Mouse (Mus musculus) forebrain, embryonic 13.5 days (tissue): ENCODE results near the gene Sec61a1. TPM values are rescaled to one million over a fixed set of nuclear protein-coding genes. Genes with fewer than 3 reads are reported as not detected.

Experiments
- ATAC-seq: fragments of 200-750 bp; cut with Nextera tagmentation; 2 replicates; pipeline ENCODE4 v1.8.0; 2017
- H3K27ac ChIP-seq: fragments of 300-500 bp; sonication (generic); 2 replicates; pipeline ENCODE4 v1.5.1; 2015; ENCODE audit warnings: inconsistent platforms, mild to moderate bottlenecking, moderate library complexity
- H3K27me3 ChIP-seq: fragments of 300-500 bp; sonication (generic); 2 replicates; pipeline ENCODE4 v1.6.1; 2015; ENCODE audit warnings: mild to moderate bottlenecking, inconsistent platforms
- H3K36me3 ChIP-seq: fragments of 300-500 bp; sonication (generic); 2 replicates; pipeline ENCODE4 v1.6.1; 2015; ENCODE audit warnings: mild to moderate bottlenecking, inconsistent platforms; ENCODE audit not compliant: poor library complexity, severe bottlenecking
- H3K4me1 ChIP-seq: fragments of 300-500 bp; sonication (generic); 2 replicates; pipeline ENCODE4 v1.6.1; 2015; ENCODE audit warnings: inconsistent platforms
- H3K4me2 ChIP-seq: fragments of 300-500 bp; sonication (generic); 2 replicates; pipeline ENCODE4 v1.6.1; 2015; ENCODE audit warnings: inconsistent platforms, mild to moderate bottlenecking, moderate library complexity
- H3K4me3 ChIP-seq: fragments of 300-500 bp; sonication (generic); 2 replicates; pipeline ENCODE4 v1.5.1; 2015; ENCODE audit warnings: mild to moderate bottlenecking, inconsistent platforms
- H3K9ac ChIP-seq: fragments of 300-500 bp; sonication (generic); 2 replicates; pipeline ENCODE4 v1.6.1; 2015; ENCODE audit warnings: mild to moderate bottlenecking, inconsistent platforms
- H3K9me3 ChIP-seq: fragments of 300-500 bp; sonication (generic); replicated peaks from 2 replicates; pipeline ENCODE4 v1.6.1; 2016; ENCODE audit warnings: inconsistent platforms
- WGBS: fragments of 180-500 bp; shearing (Covaris S2); methylation state at CpG from one replicate; pipeline ENCODE4 v1.1.7; 2015; 5-methylcytosine and 5-hydroxymethylcytosine counted together
- polyA plus RNA-seq: library from polyadenylated mRNA; unstranded; fragments of >200 nt; fragmentation: Nextera tagmentation; extraction: Ambion mirVana; gene quantifications from 2 replicates; pipeline ENCODE4 v1.2.1, GENCODE M21; 2015

The Sec61a1 gene
- polyA plus RNA-seq, 1 experiment from 2014 or later, result 153 TPM

GRCm38 (mm10) chr6:88514546-88514945, 4.2 kb downstream of the Sec61a1 start:
- Histone ChIP-seq H3K4me3 (no peak overlapping the region), H3K4me1 (peaks cover 22% of the 10 kb centered on the region), H3K9me3 (no peaks in the 10 kb centered on the region), H3K36me3 (peaks cover 69% of the 10 kb centered on the region), H3K9ac (no peak overlapping the region), H3K27me3 (no peaks in the 10 kb centered on the region), H3K27ac (no peak overlapping the region), H3K4me2 (no peak overlapping the region)
- WGBS, result 91% methylated on average over 4 of the region's 4 CpGs
- ATAC-seq, result no peak

DNA sequence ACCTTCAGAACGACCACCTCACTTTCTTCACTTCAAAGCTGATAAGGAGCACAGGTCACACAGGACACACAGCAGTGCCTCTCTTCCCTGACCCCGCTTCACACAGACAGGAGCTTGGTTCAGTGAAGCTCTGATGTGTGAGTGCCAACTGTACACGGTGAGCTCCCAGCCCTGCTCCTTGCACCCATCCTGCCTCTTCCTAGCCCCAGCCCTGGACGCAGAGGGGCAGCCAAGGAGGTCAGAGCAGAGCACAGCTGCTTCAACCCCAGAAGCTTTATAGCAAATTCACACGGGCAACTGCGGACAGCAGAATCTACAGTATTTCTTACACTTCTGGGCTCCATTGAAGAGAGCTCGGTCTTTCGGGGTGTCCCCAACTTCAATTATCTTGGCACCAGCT, 4.7 kb downstream of the Sec61a1 start:
- ATAC-seq, result no peak
- H3K36me3 ChIP-seq, result peaks cover 75% of the 10 kb centered on the region

DNA sequence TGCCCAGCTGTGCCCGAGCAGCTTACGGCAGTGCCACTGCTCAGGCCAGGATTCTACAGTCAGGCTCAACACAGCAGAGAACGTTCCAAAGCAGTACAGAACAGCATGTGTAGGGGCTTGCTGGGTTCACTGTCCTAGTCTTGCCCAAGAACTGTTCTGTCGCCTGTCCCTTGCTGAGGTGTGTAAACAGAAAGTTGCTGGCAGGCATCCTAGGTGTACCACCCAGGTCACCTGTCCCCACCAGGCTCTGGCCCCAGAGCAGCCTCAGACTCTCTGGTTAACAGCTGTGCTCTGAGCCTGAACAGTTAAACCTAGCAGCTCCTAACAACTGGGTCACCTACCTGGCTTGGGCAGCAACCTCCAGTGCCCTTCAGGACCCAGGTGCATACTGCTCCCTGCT, 15.7 kb downstream of the Sec61a1 start:
- Histone ChIP-seq H3K4me3 (no peak overlapping the region), H3K4me1 (0 out of 2 replicates have a peak, but pooled peaks cover 8% of the 10 kb centered on the region), H3K36me3 (peaks cover 70% of the 10 kb centered on the region), H3K9ac (no peak overlapping the region), H3K27ac (no peak overlapping the region), H3K27me3 (no peaks in the 10 kb centered on the region), H3K9me3 (no peaks in the 10 kb centered on the region), H3K4me2 (no peak overlapping the region)
- no peak for ATAC-seq
- 92% methylated on average over 4 of the region's 4 CpGs for WGBS

More for the DNA sequence above, 4.7 kb downstream of the Sec61a1 start:
- no peak overlapping the region for H3K4me3 ChIP-seq
- no peak overlapping the region for H3K27ac ChIP-seq
- no peak overlapping the region for H3K9ac ChIP-seq
- H3K4me1 ChIP-seq, result peaks cover 16% of the 10 kb centered on the region
- no peak overlapping the region for H3K4me2 ChIP-seq
- 94% methylated on average over 8 of the region's 8 CpGs for WGBS
- H3K9me3 ChIP-seq, result no peaks in the 10 kb centered on the region
- no peaks in the 10 kb centered on the region for H3K27me3 ChIP-seq

- Histone ChIP-seq H3K9ac (no peak overlapping the region), H3K4me3 (no peak overlapping the region), H3K27ac (no peak overlapping the region), H3K4me1 (0 out of 2 replicates have a peak, but pooled peaks cover 8% of the 10 kb centered on the region), H3K9me3 (no peaks in the 10 kb centered on the region), H3K36me3 (peaks cover 69% of the 10 kb centered on the region), H3K4me2 (no peak overlapping the region), H3K27me3 (no peaks in the 10 kb centered on the region)
- WGBS, result 84% methylated on average over 13 of the region's 13 CpGs
- no peak for ATAC-seq
Measured at GRCm38 (mm10) chr6:88502030-88502970, 16.4 kb downstream of the Sec61a1 start.

GRCm38 (mm10) chr6:88500405-88500767, 18.3 kb downstream of the Sec61a1 start:
- H3K27ac ChIP-seq, result no peak overlapping the region
- no peaks in the 10 kb centered on the region for H3K9me3 ChIP-seq
- no peaks in the 10 kb centered on the region for H3K27me3 ChIP-seq
- H3K36me3 ChIP-seq, result peaks cover 65% of the 10 kb centered on the region
- H3K9ac ChIP-seq, result peak overlapping the region; percentile 78; the same call in 1 of the 2 replicates
- 12% methylated on average over 3 of the region's 3 CpGs for WGBS
- ATAC-seq, result peak; percentile 48; the same call in 1 of the 2 replicates
- 0 out of 2 replicates have a peak, but pooled peaks cover 8% of the 10 kb centered on the region for H3K4me1 ChIP-seq
- peak overlapping the region; percentile 95 for H3K4me2 ChIP-seq
- H3K4me3 ChIP-seq, result peak overlapping the region; percentile 57

GRCm38 (mm10) chr6:88499481-88500404, 19.0 kb downstream of the Sec61a1 start:
- no peaks in the 10 kb centered on the region for H3K27me3 ChIP-seq
- H3K9me3 ChIP-seq, result no peaks in the 10 kb centered on the region
- H3K4me1 ChIP-seq, result 0 out of 2 replicates have a peak, but pooled peaks cover 8% of the 10 kb centered on the region
- H3K9ac ChIP-seq, result peak overlapping the region; percentile 78
- WGBS, result 3% methylated on average over 76 of the region's 76 CpGs
- peak overlapping the region; percentile 95 for H3K4me2 ChIP-seq
- H3K27ac ChIP-seq, result no peak overlapping the region; the same call in 1 of the 2 replicates
- H3K36me3 ChIP-seq, result peaks cover 59% of the 10 kb centered on the region
- H3K4me3 ChIP-seq, result peak overlapping the region; percentile 57
- ATAC-seq, result peak; percentile 82

GRCm38 (mm10) chr6:88493712-88494111, 25.0 kb downstream of the Sec61a1 start:
- peaks cover 59% of the 10 kb centered on the region for H3K36me3 ChIP-seq
- peaks cover 10% of the 10 kb centered on the region; the same call in 1 of the 2 replicates for H3K4me1 ChIP-seq
- H3K27me3 ChIP-seq, result no peaks in the 10 kb centered on the region
- no peak for ATAC-seq
- H3K9ac ChIP-seq, result no peak overlapping the region
- 94% methylated on average over 6 of the region's 6 CpGs for WGBS
- no peak overlapping the region for H3K4me2 ChIP-seq
- H3K9me3 ChIP-seq, result no peaks in the 10 kb centered on the region
- no peak overlapping the region for H3K27ac ChIP-seq
- H3K4me3 ChIP-seq, result no peak overlapping the region

DNA sequence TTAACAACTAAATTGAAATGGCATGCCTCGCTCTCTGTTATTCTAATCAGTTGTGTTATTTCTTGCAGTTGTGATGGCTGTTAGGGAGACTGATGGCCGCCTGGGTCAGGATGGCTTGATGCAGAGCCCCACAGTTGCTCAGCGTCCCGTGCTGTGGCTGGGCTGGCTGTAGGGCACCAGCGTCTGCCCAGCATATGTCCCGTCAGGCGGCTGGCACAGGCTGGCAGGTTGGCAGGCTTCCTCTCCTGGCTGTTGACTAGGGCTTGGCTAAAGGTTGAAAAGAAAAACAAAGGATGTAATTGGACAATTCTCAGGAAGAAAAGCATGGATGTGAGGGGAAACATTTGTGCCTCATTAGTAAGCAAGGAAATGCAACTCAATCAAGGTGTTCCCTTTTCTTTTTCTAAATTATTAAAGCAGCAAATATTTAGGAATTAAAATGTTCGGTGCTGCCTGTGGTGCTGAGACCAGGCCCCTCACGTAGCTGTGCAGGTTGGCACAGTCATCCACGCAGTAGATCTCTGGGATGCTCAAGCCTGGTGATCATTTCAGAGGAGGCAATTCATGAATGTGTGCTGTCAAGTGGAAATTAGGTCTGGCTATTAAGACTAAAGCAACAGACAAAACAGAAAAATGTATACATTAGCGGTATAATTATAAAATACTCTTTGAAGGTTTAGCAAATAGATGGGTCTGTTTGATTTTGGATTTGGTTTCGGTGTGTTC, 27.9 kb downstream of the Sec61a1 start:
- Histone ChIP-seq H3K4me1 (peaks cover 15% of the 10 kb centered on the region), H3K4me3 (no peak overlapping the region), H3K36me3 (peaks cover 59% of the 10 kb centered on the region), H3K9me3 (no peaks in the 10 kb centered on the region), H3K4me2 (no peak overlapping the region), H3K27me3 (no peaks in the 10 kb centered on the region), H3K9ac (no peak overlapping the region), H3K27ac (peak overlapping the region; percentile 49)
- peak; percentile 91 for ATAC-seq
- 82% methylated on average over 12 of the region's 12 CpGs for WGBS

DNA sequence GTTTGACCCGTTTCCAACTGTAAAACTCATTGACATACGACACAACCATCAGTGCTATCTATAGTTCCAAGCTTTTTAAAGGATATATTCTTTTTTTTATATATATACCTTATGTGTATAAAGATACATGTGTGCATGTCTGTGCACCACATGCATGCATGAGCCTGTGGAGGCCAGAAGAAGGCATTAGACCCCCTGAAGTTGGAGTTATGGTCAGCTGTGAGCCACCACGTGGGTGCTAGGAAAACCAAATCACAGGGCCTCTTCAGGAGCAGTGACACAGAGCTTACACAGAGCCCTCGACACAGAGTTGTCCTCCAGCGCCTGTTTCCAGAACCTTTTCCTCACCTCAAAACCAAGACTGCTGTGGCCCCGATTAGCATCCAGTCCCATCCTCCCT, 28.9 kb downstream of the Sec61a1 start:
- no peak overlapping the region for H3K27ac ChIP-seq
- ATAC-seq, result no peak
- H3K4me3 ChIP-seq, result no peak overlapping the region
- H3K4me2 ChIP-seq, result no peak overlapping the region
- H3K9me3 ChIP-seq, result no peaks in the 10 kb centered on the region
- H3K27me3 ChIP-seq, result no peaks in the 10 kb centered on the region
- H3K36me3 ChIP-seq, result peaks cover 67% of the 10 kb centered on the region
- 91% methylated on average over 6 of the region's 6 CpGs for WGBS
- no peak overlapping the region for H3K9ac ChIP-seq
- peaks cover 15% of the 10 kb centered on the region for H3K4me1 ChIP-seq

- ATAC-seq, result no peak
- no peak overlapping the region for H3K4me2 ChIP-seq
- H3K27ac ChIP-seq, result no peak overlapping the region
- no peaks in the 10 kb centered on the region for H3K9me3 ChIP-seq
- H3K4me3 ChIP-seq, result no peak overlapping the region
- no peaks in the 10 kb centered on the region for H3K27me3 ChIP-seq
- H3K9ac ChIP-seq, result no peak overlapping the region
- H3K36me3 ChIP-seq, result peaks cover 75% of the 10 kb centered on the region
- 95% methylated on average over 7 of the region's 7 CpGs for WGBS
- peaks cover 15% of the 10 kb centered on the region for H3K4me1 ChIP-seq
Measured at GRCm38 (mm10) chr6:88489026-88489425, 29.7 kb downstream of the Sec61a1 start.

DNA sequence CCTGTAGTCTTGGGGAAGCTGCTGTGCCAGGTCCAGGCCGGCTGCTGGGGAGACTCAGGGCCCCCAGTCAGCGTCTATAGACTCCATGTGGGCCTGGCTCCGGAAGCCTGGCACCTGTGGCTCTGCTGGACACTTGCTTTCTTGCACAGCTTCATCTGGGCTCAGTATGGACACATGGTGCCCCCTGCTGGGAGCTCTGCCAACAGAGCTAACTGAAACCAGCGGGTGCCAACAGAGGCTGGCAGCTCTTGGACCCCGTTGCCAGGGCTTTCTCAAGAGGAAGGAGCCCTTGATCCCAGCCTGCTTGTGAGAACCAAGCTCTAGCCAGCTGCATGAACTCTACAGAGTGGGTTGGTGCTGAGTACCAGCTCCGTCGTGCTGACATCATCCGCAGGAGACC, 31.8 kb downstream of the Sec61a1 start:
- peaks cover 75% of the 10 kb centered on the region for H3K36me3 ChIP-seq
- H3K9me3 ChIP-seq, result no peaks in the 10 kb centered on the region
- no peak overlapping the region for H3K9ac ChIP-seq
- 87% methylated on average over 8 of the region's 8 CpGs for WGBS
- H3K4me3 ChIP-seq, result no peak overlapping the region
- no peak overlapping the region for H3K27ac ChIP-seq
- peaks cover 15% of the 10 kb centered on the region for H3K4me1 ChIP-seq
- H3K4me2 ChIP-seq, result no peak overlapping the region
- peak; percentile 28; the same call in 1 of the 2 replicates for ATAC-seq
- H3K27me3 ChIP-seq, result no peaks in the 10 kb centered on the region
